22 mouse cellular contexts compared by ENCODE assay signal in genomic region chr6:146908801-146909200, GRCm38 (mm10). TPM values are rescaled to one million over a fixed set of nuclear protein-coding genes. Genes with fewer than 3 reads are reported as not detected.
DNase-seq lines count a peak whose midpoint lies in the region; ATAC-seq and TF ChIP-seq lines count a peak whose summit lies in the region.
"Had no signal": no experiment of that assay in that cellular context is flagged by ENCODE, and none has a peak within 500 bp of the region (broad histone marks: within the 10 kb centered on the region; RNA-seq: fewer than 3 reads in every experiment).

No protein-coding gene starts in this region.

- H3K9me3 ChIP-seq in forebrain, embryonic 12.5 days, result no peaks in the 10 kb centered on the region
- H3K9me3 ChIP-seq: forebrain, embryonic 15.5 days; hindbrain, embryonic 13.5 days; intestine, embryonic 15.5 days had no signal

- no peak for DNase-seq in left cerebral cortex, adult 2 months (ENCODE audit: extremely low spot score in 1 of 2, low spot score in 2 of 2)
- no peak for DNase-seq in left cerebral cortex, adult 11 months (ENCODE audit: low spot score)
- DNase-seq in CD4-positive helper T cell, adult 2 months (ENCODE audit: low read depth, low spot score), result peak; percentile 6
- peak; percentile 48 for DNase-seq in adipocyte (ENCODE audit: low spot score)
- no peak for DNase-seq in adrenal gland, postnatal 14 days
- DNase-seq: cerebellum, postnatal 10 days; thymus, postnatal 14 days had no signal

- H3K9ac ChIP-seq in forebrain, embryonic 12.5 days, result no peak overlapping the region
- H3K9ac ChIP-seq: forebrain, embryonic 15.5 days; hindbrain, embryonic 13.5 days; intestine, embryonic 15.5 days had no signal

- no peak for ATAC-seq in forebrain, embryonic 12.5 days (ENCODE audit: low FRiP score)
- ATAC-seq: activated CD4-positive, CD25-positive, alpha-beta regulatory T cell, adult 4 months; forebrain, embryonic 15.5 days; intestine, embryonic 15.5 days; Patski had no signal

- TF ChIP-seq CTCF in left cerebral cortex, adult 2 months (IDR thresholded peaks at IDR 0.05), result no peak

- intact Hi-C loops in left cerebral cortex, adult 2 months (cut with DNase I), result no loop called here

- no peaks in the 10 kb centered on the region for H3K27me3 ChIP-seq in forebrain, embryonic 12.5 days
- H3K27me3 ChIP-seq: forebrain, embryonic 15.5 days; hindbrain, embryonic 13.5 days; intestine, embryonic 15.5 days; Patski had no signal

- H3K4me1 ChIP-seq in forebrain, embryonic 12.5 days, result peaks cover 8% of the 10 kb centered on the region
- H3K4me1 ChIP-seq: forebrain, embryonic 15.5 days had no signal

- H3K4me3 ChIP-seq in left cerebral cortex, adult 2 months, result no peak overlapping the region
- no peak overlapping the region for H3K4me3 ChIP-seq in macrophage (ENCODE audit: inconsistent target)
- no peak overlapping the region for H3K4me3 ChIP-seq in forebrain, embryonic 12.5 days (replicated peaks)
- H3K4me3 ChIP-seq: forebrain, embryonic 15.5 days; hindbrain, embryonic 13.5 days; intestine, embryonic 15.5 days had no signal

- H3K4me2 ChIP-seq in forebrain, embryonic 12.5 days, result no peak overlapping the region
- H3K4me2 ChIP-seq: forebrain, embryonic 15.5 days; hindbrain, embryonic 13.5 days; intestine, embryonic 15.5 days; midbrain, embryonic 11.5 days had no signal

- H3K79me2 ChIP-seq in macrophage (ENCODE audit: inconsistent target), result peaks cover 28% of the 10 kb centered on the region; the same call in 1 of the 2 replicates

- H3K27ac ChIP-seq in left cerebral cortex, adult 2 months, result peak overlapping the region; percentile 54; the same call in 1 of the 2 replicates
- H3K27ac ChIP-seq in macrophage, result peak overlapping the region; percentile 74
- no peak overlapping the region for H3K27ac ChIP-seq in forebrain, embryonic 12.5 days
- H3K27ac ChIP-seq: forebrain, embryonic 15.5 days; hindbrain, embryonic 13.5 days; intestine, embryonic 15.5 days; kidney, postnatal 0 days had no signal

- H3K36me3 ChIP-seq in macrophage (ENCODE audit: inconsistent target), result no peaks in the 10 kb centered on the region
- H3K36me3 ChIP-seq in forebrain, embryonic 12.5 days (replicated peaks), result no peaks in the 10 kb centered on the region
- H3K36me3 ChIP-seq: forebrain, embryonic 15.5 days; hindbrain, embryonic 13.5 days; intestine, embryonic 15.5 days had no signal

- WGBS in macrophage (ENCODE audit: missing documents), result 28% methylated on average over 2 of the region's 2 CpGs
- WGBS in forebrain, embryonic 12.5 days, result 74% methylated on average over 2 of the region's 2 CpGs

RNA-seq across cellular contexts. Expression of gene Ppfibp1, which starts 20.5 kb away (rescaled TPM):
- 10 to 100 TPM; 61.0 to 61.6 TPM for total RNA-seq in left cerebral cortex, adult 2 months (2021)
- 1,000 to 10,000 TPM in 2 of 26 experiments, 100 to 1,000 TPM in 11, 10 to 100 TPM in 13; 69.3 to 1,140 (median 101) TPM for total RNA-seq in macrophage (2018; cell fraction: chromatin; rRNA removed)
- 100 to 1,000 TPM in 1 of 26 experiments, 10 to 100 TPM in 25; 27.6 to 138 (median 34.7) TPM for total RNA-seq in macrophage (2018; cell fraction: cytosol; rRNA removed)
- 100 to 1,000 TPM in 5 of 26 experiments, 10 to 100 TPM in 21; 34.5 to 464 (median 54.9) TPM for total RNA-seq in macrophage (2018; cell fraction: nucleus; rRNA removed)
- polyA plus RNA-seq in macrophage (2018), result 23.9 to 52.2 TPM (median 31.5 TPM) in 3 replicates
- 83.0 and 102 TPM in 2 replicates for total RNA-seq in adrenal gland, postnatal 14 days (2021)
- polyA plus RNA-seq in forebrain, embryonic 12.5 days (2016; fragmentation: Nextera tagmentation; extraction: Ambion mirVana), result 24.9 and 29.9 TPM in 2 replicates

RNA-seq across cellular contexts. Expression of gene 1700034J05Rik, which starts 45.4 kb away (rescaled TPM):
- total RNA-seq in left cerebral cortex, adult 2 months (2021), result not detected
- total RNA-seq in macrophage (2018; cell fraction: chromatin; rRNA removed), result not detected
- total RNA-seq in macrophage (2018; cell fraction: cytosol; rRNA removed), result not detected
- total RNA-seq in macrophage (2018; cell fraction: nucleus; rRNA removed), result not detected
- not detected in 3 replicates for polyA plus RNA-seq in macrophage (2018)
- not detected in 2 replicates for total RNA-seq in adrenal gland, postnatal 14 days (2021)
- not detected in 2 replicates for polyA plus RNA-seq in forebrain, embryonic 12.5 days (2016; fragmentation: Nextera tagmentation; extraction: Ambion mirVana)
- total RNA-seq: adrenal gland, postnatal 4 days; layer of hippocampus, adult 18-20 months; left cerebral cortex, adult 8-10 months; neutrophil, adult 5-6 weeks had no signal
- polyA plus RNA-seq: activated CD4-positive, CD25-positive, alpha-beta regulatory T cell, adult 4 months; forebrain, embryonic 15.5 days; hindbrain, embryonic 13.5 days; Patski had no signal

RNA-seq across cellular contexts. Expression of gene Smco2, which starts 58.9 kb away (rescaled TPM):
- total RNA-seq in left cerebral cortex, adult 2 months (2021), result not detected
- not detected for total RNA-seq in macrophage (2018; cell fraction: chromatin; rRNA removed)
- total RNA-seq in macrophage (2018; cell fraction: cytosol; rRNA removed), result not detected
- total RNA-seq in macrophage (2018; cell fraction: nucleus; rRNA removed), result not detected
- not detected in 3 replicates for polyA plus RNA-seq in macrophage (2018)
- not detected in 2 replicates for total RNA-seq in adrenal gland, postnatal 14 days (2021)
- not detected in 2 replicates for polyA plus RNA-seq in forebrain, embryonic 12.5 days (2016; fragmentation: Nextera tagmentation; extraction: Ambion mirVana)
- total RNA-seq: adrenal gland, postnatal 4 days; layer of hippocampus, adult 18-20 months; neutrophil, adult 5-6 weeks had no signal
- polyA plus RNA-seq: activated CD4-positive, CD25-positive, alpha-beta regulatory T cell, adult 4 months; forebrain, embryonic 15.5 days; hindbrain, embryonic 13.5 days; intestine, embryonic 15.5 days; kidney, postnatal 0 days; limb, embryonic 14.5 days; lung, embryonic 16.5 days; midbrain, embryonic 11.5 days; Patski had no signal

Comparison
In these comparisons a context has a peak if more than half of its experiments do, and no peak if none do; other contexts are left out.
1. DNase-seq: peak in CD4-positive helper T cell, adult 2 months (single experiment) and adipocyte (single experiment); none in left cerebral cortex, adult 2 months (0 of 2), left cerebral cortex, adult 11 months (single experiment) and adrenal gland, postnatal 14 days (single experiment).